Mouse (Mus musculus) liver (tissue): ENCODE measurements around the gene Pik3ip1.

Experiments used
- DNase-seq: peaks from one replicate; pipeline ENCODE4 v3.0.0-alpha.2; 2020; ENCODE audit warnings: mixed read lengths

The Pik3ip1 gene

GRCm38 (mm10) chr11:3337961-3338360, 7.8 kb downstream of the Pik3ip1 start:
- no peak for DNase-seq

DNA sequence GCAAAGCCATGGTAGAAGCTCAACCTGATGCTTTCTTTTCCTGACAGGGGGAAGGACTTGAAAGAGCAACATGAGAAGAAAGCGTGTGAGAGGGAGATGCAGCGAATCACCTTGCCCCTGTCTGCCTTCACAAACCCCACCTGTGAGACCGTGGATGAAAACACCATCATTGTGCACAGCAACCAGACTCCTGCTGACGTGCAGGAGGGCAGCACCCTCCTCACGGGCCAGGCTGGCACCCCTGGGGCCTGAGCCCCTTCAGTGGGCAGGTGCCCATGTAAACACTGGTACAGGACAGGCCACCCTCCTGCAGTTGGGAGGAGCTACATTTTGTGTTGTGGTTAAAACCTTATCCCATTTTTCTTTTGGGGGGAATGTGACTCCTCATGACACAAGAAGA, 11.3 kb downstream of the Pik3ip1 start:
- no peak for DNase-seq

DNA sequence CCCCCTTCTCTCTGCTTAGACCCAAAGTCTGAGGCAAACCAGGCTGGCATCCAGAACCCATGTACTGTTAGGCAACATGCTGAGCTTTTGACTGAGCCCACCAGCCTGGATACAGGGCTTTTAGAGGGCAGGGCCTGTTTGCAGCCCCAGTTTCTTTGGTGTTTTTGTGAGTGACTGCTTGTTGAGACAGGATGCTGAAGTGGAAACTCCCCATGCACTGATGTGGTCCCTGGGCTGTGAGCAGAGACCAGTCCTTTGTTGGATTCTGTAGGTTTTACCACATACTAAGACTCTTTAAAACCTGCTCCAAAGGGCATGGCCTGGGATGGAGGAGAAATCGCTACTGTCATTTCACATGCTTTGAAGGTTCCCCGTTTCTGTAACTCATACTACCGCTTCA, 14.7 kb downstream of the Pik3ip1 start:
- DNase-seq: no peak

DNA sequence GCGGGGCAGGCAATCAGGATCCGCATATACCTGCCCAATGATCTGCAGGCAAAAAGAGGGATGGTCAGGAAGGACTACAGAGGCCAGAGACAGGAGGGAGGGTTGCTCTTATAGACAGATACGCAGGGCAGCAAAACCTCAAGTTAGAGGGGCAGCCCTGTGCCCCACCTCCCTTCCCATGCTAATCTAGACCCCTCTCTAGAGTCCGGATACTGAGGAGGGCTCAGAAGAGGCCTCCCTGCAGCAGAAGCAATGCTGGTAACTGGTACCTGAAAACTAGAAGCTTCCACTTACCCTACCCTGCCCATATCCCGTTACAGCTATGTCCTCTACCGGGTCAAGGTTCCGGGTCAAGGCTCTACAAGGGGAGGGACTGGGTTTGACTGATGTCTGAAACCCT, 16.1 kb downstream of the Pik3ip1 start:
- no peak for DNase-seq

- peak; percentile 85 for DNase-seq
These were observed 17.1 kb downstream of the Pik3ip1 start for GRCm38 (mm10) chr11:3347091-3347834.

GRCm38 (mm10) chr11:3347835-3348195, 17.6 kb downstream of the Pik3ip1 start:
- DNase-seq: no peak

DNA sequence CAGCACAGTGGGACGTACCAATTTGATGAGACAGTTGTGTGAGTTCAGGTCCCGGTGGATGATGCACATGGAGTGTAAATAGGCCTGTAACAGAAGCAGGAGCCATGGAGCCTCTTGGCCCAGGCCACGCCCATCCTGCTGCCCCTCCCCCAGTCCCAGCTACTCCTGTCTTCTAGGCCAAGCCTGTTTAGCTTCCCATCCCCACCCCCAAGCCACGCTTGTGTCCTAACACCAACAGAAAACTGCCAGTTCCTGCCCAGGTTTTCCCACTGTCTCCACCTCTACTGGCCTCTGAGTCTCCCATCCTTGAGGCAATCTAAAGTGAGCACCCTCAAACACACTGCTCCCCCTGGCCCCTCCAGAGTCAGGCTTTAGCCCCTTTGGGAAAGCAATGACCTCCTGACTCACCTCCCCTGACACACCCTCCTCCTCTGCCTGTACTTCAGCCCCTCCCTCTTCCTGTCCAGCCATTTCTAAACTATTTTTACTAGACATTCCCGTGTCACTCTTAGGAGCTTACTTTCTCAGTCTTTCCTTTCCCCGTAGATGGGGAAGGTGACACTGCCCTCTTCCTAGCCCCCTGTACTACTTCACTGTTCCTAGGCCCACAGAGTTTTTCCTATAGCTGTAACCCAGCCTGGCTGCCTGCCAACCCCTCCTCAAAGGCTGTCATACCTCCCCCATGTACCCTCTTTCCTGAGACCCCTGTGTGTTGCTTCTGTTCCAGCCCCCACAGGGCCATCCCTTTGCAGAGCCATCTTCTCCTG, 18.6 kb downstream of the Pik3ip1 start:
- DNase-seq: peak; percentile 55

- no peak for DNase-seq
These were observed 19.1 kb downstream of the Pik3ip1 start for GRCm38 (mm10) chr11:3349343-3349695.

DNA sequence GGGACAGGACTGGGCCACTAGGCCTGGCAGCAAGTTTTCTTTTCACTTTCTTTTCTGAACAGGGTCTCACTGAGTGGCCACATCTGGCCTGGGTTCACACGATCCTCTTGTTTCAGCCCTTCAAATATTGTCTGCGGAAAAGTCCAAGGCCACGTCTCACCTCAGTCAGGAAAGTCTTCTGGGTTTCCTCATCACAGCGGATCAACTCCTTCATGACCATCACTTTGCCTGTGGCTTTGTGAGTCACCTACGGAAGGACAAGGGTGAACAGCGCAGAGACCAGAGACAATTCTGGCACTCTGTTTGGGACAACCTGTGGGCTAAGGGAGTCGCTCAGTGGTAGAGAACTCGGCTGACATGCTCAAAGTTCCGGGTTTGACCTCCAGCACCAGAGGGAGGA, 21.9 kb downstream of the Pik3ip1 start:
- no peak for DNase-seq

GRCm38 (mm10) chr11:3352990-3353585, 22.9 kb downstream of the Pik3ip1 start:
- no peak for DNase-seq

- no peak for DNase-seq
These were observed 32.7 kb downstream of the Pik3ip1 start for GRCm38 (mm10) chr11:3362854-3363253.

GRCm38 (mm10) chr11:3366411-3366810, 36.2 kb downstream of the Pik3ip1 start:
- no peak for DNase-seq

DNA sequence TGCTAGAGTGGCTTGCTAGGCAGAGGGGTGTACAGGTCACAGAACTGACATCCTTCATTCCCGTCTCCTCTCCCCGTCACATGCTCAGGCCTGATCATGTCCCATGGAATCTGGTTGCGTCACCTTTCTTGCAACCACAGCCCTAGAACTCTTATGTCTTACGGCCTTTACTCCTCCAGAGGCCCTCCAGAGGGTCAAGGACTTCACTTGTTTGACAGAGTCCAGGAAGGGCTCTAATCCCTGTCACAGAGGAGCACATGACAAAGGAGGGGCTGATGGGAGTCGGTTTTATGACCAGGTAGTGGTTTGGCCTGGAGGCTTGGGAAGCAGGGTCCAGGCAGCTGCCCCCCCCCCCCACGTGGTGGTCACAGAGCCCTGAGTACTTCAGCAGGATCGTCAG, 38.8 kb downstream of the Pik3ip1 start:
- DNase-seq: no peak

DNA sequence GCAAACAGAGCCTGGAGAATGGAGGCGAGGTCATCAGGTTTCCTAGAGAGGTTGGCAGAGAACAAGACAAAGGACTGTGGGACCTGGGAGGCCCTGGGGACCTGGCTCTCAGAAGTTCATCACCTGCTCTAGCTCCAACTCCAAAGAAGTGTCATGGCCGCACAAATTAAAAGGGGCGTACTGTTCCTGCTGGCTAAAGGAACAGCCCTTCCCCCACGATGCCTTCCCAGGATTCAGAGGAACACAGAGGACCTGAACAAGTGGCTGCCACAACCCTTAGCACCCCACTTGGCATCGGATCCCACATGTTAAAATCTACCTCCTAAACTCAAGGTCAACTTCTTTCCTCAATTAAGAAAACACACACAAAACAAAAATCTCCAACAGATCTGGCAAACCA, 39.2 kb downstream of the Pik3ip1 start:
- DNase-seq: no peak

DNA sequence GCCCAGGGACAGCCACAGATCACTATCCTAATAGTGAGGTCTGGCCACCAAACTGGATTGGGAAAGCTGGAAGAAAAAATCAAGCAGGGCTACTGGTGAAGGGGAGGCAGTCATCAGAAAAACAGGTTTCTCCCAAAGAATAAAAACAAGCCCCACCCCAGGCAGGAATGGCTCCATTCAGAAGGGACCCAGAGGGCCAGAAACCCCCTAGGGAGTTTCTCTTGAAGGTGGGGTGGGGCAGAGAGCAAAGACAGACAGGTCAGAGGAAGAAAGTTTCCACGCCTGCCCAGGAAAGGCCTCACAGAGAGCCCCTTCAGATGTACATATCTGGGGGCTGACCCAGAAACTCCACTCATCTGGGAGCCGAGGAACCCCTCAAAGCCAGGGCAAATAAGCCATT, 40.0 kb downstream of the Pik3ip1 start:
- no peak for DNase-seq

DNA sequence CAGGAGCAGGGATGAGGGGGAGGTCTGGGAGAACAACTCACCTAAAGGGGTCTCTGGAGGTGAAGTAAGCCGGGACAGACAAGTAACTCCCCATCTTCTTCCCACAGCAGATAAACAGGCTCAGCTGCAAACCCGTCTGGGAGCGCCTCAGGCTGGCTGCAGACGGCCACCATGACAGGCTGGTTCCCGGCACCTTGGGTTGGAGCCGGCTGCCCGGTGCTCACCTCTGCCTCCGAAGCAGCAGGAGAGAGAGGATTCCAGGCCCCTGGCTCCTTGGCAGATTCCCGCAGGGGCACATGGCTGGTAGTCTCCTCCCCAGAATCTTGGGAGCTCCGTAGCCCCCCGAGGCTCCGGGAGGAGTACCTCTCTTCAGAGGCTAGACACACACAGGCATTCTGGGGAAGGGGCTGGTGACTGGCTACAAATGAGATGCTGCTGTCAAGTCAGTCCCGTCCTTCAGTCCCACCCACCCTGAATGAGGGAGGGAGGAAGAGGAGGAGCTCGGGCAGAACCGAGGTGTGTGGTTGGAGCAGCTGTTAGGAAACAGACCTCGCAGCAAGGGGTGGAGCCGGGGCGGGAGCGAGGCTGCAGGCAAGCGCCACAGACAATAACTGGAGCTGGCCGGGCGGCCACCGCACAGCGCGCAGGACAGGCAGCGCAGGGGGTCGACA, 40.9 kb downstream of the Pik3ip1 start:
- peak; percentile 82 for DNase-seq

- DNase-seq: no peak
These were observed 41.5 kb downstream of the Pik3ip1 start for GRCm38 (mm10) chr11:3371599-3372295.

DNA sequence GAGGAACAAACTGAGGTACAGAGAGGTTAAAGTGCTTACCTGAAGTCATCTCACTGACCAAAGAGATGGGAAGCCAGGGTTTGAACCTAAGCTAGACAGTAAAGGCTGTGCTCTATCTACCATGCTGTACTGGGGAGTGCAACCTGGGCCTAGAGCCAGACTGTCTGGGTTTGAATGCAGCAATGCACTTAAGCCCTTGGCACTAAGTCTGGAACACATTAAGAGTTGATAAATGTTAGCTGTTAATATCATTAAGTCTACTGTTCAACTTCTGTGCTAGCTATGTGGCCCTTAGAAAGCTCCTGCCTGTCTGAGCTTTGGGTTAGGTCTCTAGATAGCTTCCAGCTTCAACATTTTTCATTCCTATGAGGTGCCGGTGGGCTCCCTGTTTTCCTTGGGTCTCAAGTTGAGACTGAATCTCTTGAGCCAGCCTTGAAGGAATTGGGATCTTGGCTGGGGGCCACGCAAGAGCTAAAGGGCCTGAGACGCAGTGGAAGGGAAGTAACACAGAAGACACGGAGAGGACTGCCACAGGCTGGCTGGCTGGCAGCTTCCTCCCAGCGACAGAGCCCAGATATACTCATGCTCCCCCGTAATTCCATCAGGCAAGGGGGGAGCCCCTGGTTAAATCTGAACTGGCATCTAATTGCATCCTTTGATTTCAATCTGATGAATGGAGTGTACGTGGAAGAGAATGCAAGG, 43.5 kb downstream of the Pik3ip1 start:
- no peak for DNase-seq

DNA sequence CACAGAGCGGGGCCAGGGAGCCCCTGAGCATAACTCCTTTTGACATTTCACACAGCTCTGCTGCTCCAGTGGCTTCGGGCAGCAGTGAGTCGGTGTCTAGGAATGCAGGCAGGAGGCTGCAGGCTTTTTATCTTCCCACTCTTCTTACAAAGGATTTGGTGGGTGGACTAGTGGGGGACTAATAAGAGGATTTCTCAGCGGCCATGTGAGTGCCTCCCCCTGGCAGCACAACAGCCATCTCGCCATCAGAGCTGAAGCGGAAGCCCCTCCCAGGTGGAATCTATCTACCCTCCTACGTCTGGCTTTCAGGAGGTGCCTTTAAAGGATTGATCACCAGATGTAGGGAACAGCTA, 44.1 kb downstream of the Pik3ip1 start:
- no peak for DNase-seq

GRCm38 (mm10) chr11:3374741-3375140, 44.5 kb downstream of the Pik3ip1 start:
- no peak for DNase-seq

DNA sequence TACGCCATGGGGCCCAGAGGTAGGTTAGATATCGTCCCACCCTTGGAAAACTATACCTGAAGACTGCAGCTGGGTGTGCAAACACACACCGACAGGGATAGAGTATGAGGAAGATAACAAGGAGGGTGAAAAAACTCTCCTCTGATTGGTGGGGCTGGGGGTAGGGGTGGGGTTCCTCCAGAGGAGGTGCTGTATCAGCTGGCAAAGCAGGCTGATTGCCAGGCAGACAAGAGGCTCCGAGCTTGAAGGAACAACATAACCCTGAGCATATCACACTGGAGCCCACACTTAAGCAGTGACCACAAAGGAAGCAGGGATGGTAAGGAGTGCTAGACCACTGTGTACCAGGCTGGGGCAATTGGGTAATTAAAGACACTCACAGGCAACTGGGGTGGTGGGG, 49.2 kb downstream of the Pik3ip1 start:
- peak; percentile 33 for DNase-seq

- DNase-seq: no peak
These were observed 51.1 kb downstream of the Pik3ip1 start for GRCm38 (mm10) chr11:3381148-3381814.
